Mouse (Mus musculus): ENCODE measurements around the gene Tspan31. TPM values are rescaled to one million over a fixed set of nuclear protein-coding genes. Genes with fewer than 3 reads are reported as not detected.

Tspan31 gene
- polyA plus RNA-seq, 1 experiment from 2014 or later: 224 TPM

DNA sequence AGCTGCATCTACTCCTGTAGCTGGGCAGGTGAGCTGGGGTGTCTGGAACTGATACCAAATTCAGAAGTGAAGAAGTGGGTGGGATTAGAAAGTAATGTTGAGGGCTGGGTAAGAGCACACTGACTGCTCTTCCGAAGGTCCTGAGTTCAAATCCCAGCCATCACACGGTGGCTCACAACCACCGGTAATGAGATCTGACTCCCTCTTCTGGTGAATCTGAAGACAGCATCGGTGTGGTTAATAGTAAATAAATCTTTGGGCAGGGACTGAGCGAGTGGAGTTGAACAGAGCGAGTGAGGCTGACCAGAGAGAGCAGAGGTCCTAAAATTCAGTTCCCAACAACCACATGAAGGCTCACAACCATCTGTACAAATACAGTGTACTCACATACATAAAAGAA lies 15.6 kb upstream of the Tspan31 start:
- Histone ChIP-seq H3K9ac (replicated peaks) (no peak overlapping the region), H3K4me2 (ENCODE audit: low read depth, low read length) (no peak overlapping the region), H3K36me3 (replicated peaks; ENCODE audit: insufficient read depth, low read length) (no peaks in the 10 kb centered on the region), H3K4me1 (ENCODE audit: insufficient read depth) (peaks cover 12% of the 10 kb centered on the region), H3K27me3 (ENCODE audit: insufficient read depth, low read length) (peaks cover 6% of the 10 kb centered on the region), H3K4me3 (ENCODE audit: low read depth, low read length) (no peak overlapping the region), H3K9me3 (ENCODE audit: low read length) (no peaks in the 10 kb centered on the region), H3K27ac (ENCODE audit: low read depth) (no peak overlapping the region)
- ATAC-seq (no peak), DNase-seq (no peak)
- no peak for TF ChIP-seq CTCF (IDR thresholded peaks at IDR 0.05; ENCODE audit: low read depth)
- TF ChIP-seq EP300 (IDR thresholded peaks at IDR 0.05; ENCODE audit: low read depth): no peak
- WGBS (ENCODE audit: insufficient replicate concordance): 81% methylated on average over 6 of the region's 6 CpGs

DNA sequence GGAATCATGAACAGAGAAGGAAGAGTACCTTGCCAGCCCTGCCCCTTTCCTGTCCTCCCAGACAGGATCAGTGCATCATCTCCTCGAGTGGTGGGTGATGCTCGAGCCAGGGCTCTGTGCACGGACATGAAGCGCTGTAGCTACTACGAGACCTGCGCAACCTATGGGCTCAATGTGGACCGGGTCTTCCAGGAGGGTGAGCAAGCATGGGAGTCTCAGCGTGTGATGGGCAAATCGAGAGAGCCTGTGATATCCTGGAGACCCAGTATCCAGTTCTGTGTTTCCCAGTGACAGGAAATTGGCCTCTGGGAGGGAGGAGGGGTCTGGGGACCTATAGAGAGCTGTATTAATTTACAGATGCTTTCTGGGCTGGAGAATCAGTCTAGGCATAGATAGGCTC lies 15.0 kb upstream of the Tspan31 start:
- Histone ChIP-seq H3K4me1 (ENCODE audit: insufficient read depth) (peaks cover 14% of the 10 kb centered on the region), H3K36me3 (replicated peaks; ENCODE audit: insufficient read depth, low read length) (no peaks in the 10 kb centered on the region), H3K27ac (ENCODE audit: low read depth) (no peak overlapping the region), H3K9me3 (ENCODE audit: low read length) (no peaks in the 10 kb centered on the region), H3K4me2 (ENCODE audit: low read depth, low read length) (no peak overlapping the region), H3K4me3 (ENCODE audit: low read depth, low read length) (no peak overlapping the region), H3K27me3 (ENCODE audit: insufficient read depth, low read length) (0 out of 2 replicates have a peak, but pooled peaks cover under 1% of the 10 kb centered on the region), H3K9ac (replicated peaks) (no peak overlapping the region)
- DNase-seq: no peak
- TF ChIP-seq EP300 (IDR thresholded peaks at IDR 0.05; ENCODE audit: low read depth) (no peak), CTCF (IDR thresholded peaks at IDR 0.05; ENCODE audit: low read depth) (no peak)
- no peak for ATAC-seq
- WGBS (ENCODE audit: insufficient replicate concordance): 90% methylated on average over 9 of the region's 9 CpGs

DNA sequence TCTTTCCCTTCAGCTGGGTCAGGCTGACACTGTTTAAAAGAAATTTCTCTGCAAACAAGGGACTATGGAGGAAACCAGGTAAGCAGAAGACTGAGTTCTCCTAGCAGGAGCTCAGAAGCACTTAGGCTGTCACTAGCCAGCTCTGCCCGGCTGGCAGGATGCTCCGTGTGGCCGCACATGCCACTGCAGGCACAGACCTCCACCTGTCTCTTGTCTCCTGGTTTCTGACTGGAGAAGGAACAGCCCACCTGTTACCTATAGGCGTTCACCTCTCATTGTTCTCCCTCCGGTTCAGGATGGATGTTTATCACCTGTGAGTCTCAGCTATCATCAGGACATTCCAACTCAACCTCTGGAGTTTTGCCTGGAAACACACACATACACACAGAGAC lies 13.8 kb upstream of the Tspan31 start:
- ATAC-seq: no peak
- no peaks in the 10 kb centered on the region for H3K36me3 ChIP-seq (replicated peaks; ENCODE audit: insufficient read depth, low read length)
- TF ChIP-seq EP300 (IDR thresholded peaks at IDR 0.05; ENCODE audit: low read depth) (no peak), CTCF (IDR thresholded peaks at IDR 0.05; ENCODE audit: low read depth) (no peak)

DNA sequence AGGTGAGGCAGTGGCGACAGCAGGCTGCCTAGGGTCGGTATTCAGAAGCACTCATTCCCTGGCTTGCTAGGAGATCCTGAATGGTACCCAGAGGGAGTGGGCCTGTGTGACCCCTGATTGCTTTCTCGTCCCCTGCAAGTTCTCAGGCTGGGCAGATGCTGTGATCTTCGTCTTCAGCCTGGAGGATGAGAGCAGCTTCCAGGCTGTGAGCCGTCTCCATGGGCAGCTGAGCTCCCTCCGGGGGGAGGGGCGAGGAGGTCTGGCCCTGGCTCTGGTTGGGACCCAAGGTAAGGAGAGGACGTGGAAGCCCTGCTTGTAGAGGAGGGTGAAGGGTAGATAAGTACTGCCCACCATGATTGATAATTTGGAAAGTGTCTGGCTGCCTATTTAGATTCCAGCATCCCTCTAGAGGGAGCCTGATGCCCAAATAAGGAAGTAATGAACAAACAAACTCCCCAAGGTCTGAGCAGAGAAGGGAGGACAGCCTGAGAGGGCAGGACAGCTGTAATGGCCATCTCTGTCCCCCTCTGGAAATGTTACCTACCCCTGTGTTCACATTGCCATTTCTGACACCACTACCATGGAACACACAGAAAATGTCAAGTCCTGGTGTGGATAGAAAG lies 13.3 kb upstream of the Tspan31 start:
- DNase-seq: no peak
- Histone ChIP-seq H3K27me3 (ENCODE audit: insufficient read depth, low read length) (peaks cover 13% of the 10 kb centered on the region; the same call in 1 of the 2 replicates), H3K9me3 (ENCODE audit: low read length) (no peaks in the 10 kb centered on the region), H3K27ac (ENCODE audit: low read depth) (no peak overlapping the region), H3K36me3 (replicated peaks; ENCODE audit: insufficient read depth, low read length) (no peaks in the 10 kb centered on the region), H3K4me2 (ENCODE audit: low read depth, low read length) (no peak overlapping the region), H3K4me1 (ENCODE audit: insufficient read depth) (peaks cover 27% of the 10 kb centered on the region), H3K4me3 (ENCODE audit: low read depth, low read length) (no peak overlapping the region), H3K9ac (replicated peaks) (no peak overlapping the region)
- TF ChIP-seq CTCF (IDR thresholded peaks at IDR 0.05; ENCODE audit: low read depth): no peak
- TF ChIP-seq EP300 (IDR thresholded peaks at IDR 0.05; ENCODE audit: low read depth): no peak
- 57% methylated on average over 8 of the region's 8 CpGs for WGBS (ENCODE audit: insufficient replicate concordance)
- no peak for ATAC-seq

More for the DNA sequence above, 13.8 kb upstream of the Tspan31 start:
- no peak overlapping the region for H3K4me3 ChIP-seq (ENCODE audit: low read depth, low read length)
- DNase-seq: no peak
- H3K9me3 ChIP-seq (ENCODE audit: low read length): no peaks in the 10 kb centered on the region
- WGBS (ENCODE audit: insufficient replicate concordance): 61% methylated on average over 5 of the region's 5 CpGs
- peaks cover 9% of the 10 kb centered on the region; the same call in 1 of the 2 replicates for H3K27me3 ChIP-seq (ENCODE audit: insufficient read depth, low read length)
- peaks cover 25% of the 10 kb centered on the region for H3K4me1 ChIP-seq (ENCODE audit: insufficient read depth)
- no peak overlapping the region for H3K27ac ChIP-seq (ENCODE audit: low read depth)
- no peak overlapping the region for H3K4me2 ChIP-seq (ENCODE audit: low read depth, low read length)
- H3K9ac ChIP-seq (replicated peaks): no peak overlapping the region

DNA sequence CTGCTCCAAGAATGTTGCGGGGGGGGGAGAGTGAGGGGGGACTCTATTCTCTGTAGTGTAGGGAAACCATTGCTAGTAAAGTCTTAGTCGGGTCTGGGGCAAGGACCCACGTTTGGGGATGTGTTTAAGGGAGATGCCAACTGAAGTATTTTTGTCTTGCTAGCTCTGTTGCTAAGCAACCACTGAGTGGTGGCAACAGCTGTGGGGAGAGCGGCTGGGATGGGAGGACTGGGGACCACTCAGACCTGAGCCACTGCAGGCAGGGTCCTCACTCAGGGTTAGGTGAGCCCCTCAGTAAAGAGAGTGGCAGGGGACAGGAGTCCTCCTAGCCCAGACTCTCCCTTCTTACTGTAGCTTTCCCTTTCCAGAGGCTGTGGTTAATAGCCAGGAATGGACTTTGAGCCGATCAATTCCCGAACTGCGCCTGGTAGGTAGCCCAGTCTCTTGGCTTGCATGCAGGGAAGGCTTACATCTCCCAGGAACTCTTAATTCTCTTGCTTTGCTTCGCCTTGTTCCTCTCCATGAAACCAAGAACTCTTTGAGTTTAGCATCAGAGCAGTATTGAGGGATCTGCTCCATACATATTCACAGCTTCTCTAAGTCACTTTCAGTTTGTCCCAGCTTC lies 12.0 kb upstream of the Tspan31 start:
- DNase-seq (no peak), ATAC-seq (peak; percentile 34; the same call in 1 of the 2 replicates)
- Histone ChIP-seq H3K4me2 (ENCODE audit: low read depth, low read length) (0 out of 2 replicates have a peak overlapping the region, but pooled peaks have one; percentile 15), H3K27me3 (ENCODE audit: insufficient read depth, low read length) (peaks cover 21% of the 10 kb centered on the region; the same call in 1 of the 2 replicates), H3K9ac (replicated peaks) (no peak overlapping the region), H3K9me3 (ENCODE audit: low read length) (no peaks in the 10 kb centered on the region), H3K4me1 (ENCODE audit: insufficient read depth) (peaks cover 30% of the 10 kb centered on the region), H3K36me3 (replicated peaks; ENCODE audit: insufficient read depth, low read length) (no peaks in the 10 kb centered on the region), H3K4me3 (ENCODE audit: low read depth, low read length) (no peak overlapping the region), H3K27ac (ENCODE audit: low read depth) (no peak overlapping the region)
- TF ChIP-seq CTCF (IDR thresholded peaks at IDR 0.05; ENCODE audit: low read depth): no peak
- TF ChIP-seq EP300 (IDR thresholded peaks at IDR 0.05; ENCODE audit: low read depth): no peak
- WGBS (ENCODE audit: insufficient replicate concordance): 56% methylated on average over 8 of the region's 8 CpGs

DNA sequence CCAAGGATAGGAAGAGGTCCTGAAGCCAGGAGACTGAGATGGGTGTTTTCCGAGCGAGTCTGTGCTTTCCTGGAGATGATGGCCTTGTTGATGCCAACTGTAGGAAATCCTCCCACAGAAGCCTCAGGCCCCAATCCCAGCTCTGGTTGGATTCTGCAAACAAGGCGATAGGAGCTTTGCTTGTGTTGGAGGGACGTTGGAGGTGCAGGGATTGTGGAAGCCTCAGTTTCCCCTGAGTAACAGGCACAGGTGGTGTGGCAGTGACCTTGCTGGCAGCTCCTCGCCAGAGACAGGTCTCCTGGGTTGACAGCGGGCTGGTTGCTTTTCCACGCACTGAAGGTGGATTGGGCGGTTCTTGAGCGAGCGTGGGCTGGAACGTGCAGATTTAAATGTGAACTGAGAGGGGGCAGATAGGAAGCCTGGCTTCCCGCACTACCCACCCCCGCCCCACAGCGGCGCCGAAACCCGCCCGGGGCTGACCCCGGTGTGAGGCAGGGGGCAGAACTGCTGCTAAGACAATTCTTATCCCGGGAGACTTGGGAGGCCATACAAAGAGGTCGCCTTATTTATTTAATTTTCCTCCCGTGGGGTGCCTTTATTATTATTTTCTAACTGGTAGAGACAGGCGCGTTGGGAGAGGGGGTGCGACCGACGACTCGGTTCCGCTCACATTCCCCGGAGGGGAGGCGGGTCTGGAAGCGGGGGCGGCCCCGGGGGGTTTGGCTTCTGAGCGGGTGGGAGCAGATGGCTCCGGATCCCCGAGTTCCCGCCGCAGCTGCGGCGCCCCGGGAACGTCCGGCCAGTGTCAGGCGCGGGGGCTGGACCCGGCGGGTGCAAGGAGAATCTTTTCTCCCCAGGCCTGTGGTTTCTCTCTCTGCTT lies 11.1 kb upstream of the Tspan31 start:
- no peak for DNase-seq
- TF ChIP-seq CTCF (IDR thresholded peaks at IDR 0.05; ENCODE audit: low read depth) (no peak), EP300 (IDR thresholded peaks at IDR 0.05; ENCODE audit: low read depth) (no peak)
- Histone ChIP-seq H3K4me3 (ENCODE audit: low read depth, low read length) (no peak overlapping the region), H3K4me2 (ENCODE audit: low read depth, low read length) (peak overlapping the region; percentile 48), H3K27ac (ENCODE audit: low read depth) (no peak overlapping the region), H3K9me3 (ENCODE audit: low read length) (no peaks in the 10 kb centered on the region), H3K27me3 (ENCODE audit: insufficient read depth, low read length) (peaks cover 21% of the 10 kb centered on the region; the same call in 1 of the 2 replicates), H3K4me1 (ENCODE audit: insufficient read depth) (peaks cover 32% of the 10 kb centered on the region), H3K9ac (replicated peaks) (no peak overlapping the region), H3K36me3 (replicated peaks; ENCODE audit: insufficient read depth, low read length) (no peaks in the 10 kb centered on the region)
- 46% methylated on average over 48 of the region's 48 CpGs for WGBS (ENCODE audit: insufficient replicate concordance)
- ATAC-seq: no peak

Data from liver, postnatal 0 days (tissue).